Mouse (Mus musculus): Measurements from ENCODE around the gene Ypel1. TPM values are rescaled to one million over a fixed set of nuclear protein-coding genes. Genes with fewer than 3 reads are reported as not detected.

The Ypel1 gene
- polyA plus RNA-seq, 1 experiment from 2014 or later: 9.9 TPM

DNA sequence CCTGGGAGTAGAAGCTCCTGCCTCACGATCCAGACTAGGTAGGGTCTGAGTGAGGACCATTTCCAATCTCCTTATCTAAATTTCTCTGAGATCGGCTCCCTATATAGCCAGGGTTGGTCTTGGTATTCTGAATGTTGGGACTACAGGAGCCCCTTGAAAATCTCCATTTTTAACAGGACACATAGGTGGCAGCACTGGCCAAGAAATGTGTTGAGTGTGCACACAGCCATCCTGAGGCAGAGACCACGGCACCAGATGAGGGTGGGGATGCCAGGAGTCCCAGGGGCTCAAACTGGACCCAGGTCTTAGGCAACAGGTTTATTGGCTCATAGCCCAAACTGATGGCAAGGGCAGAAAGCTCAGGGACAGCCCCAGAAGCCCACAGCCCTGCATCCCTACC, 18.9 kb downstream of the Ypel1 start:
- 64% methylated on average over 3 of the region's 3 CpGs for WGBS
- no peak for ATAC-seq (replicated peaks; ENCODE audit: insufficient number of reproducible peaks, insufficient read depth, low FRiP score, low read depth)
- Histone ChIP-seq H3K4me3 (no peak overlapping the region), H3K27ac (no peak overlapping the region), H3K27me3 (no peaks in the 10 kb centered on the region), H3K9ac (no peak overlapping the region), H3K36me3 (peaks cover 78% of the 10 kb centered on the region), H3K9me3 (replicated peaks) (no peaks in the 10 kb centered on the region), H3K4me2 (no peak overlapping the region), H3K4me1 (replicated peaks) (peaks cover 9% of the 10 kb centered on the region)

DNA sequence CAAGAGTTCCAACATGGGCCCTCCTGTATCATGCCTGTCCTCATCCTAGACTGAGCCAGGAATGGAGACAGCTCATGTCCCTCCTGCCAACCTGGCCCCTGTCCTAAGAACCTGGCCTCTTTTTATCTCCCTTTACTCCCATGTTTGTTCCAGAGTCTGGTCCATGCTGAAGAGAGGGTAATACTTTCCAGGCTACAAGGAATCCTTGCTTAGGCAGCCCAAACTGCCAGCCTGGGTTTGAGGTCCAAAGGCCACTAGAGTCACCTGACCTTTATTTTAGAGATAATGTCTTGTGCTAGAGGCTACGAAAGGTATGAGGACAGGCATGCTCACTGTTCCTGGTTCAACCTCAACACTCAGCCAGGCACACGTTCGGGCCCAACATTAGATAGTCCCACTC, 27.4 kb downstream of the Ypel1 start:
- Histone ChIP-seq H3K36me3 (peaks cover 89% of the 10 kb centered on the region), H3K27ac (no peak overlapping the region), H3K4me1 (replicated peaks) (no peaks in the 10 kb centered on the region), H3K9me3 (replicated peaks) (no peaks in the 10 kb centered on the region), H3K27me3 (no peaks in the 10 kb centered on the region), H3K9ac (no peak overlapping the region), H3K4me3 (no peak overlapping the region), H3K4me2 (no peak overlapping the region)
- 91% methylated on average over 3 of the region's 3 CpGs for WGBS
- no peak for ATAC-seq (replicated peaks; ENCODE audit: insufficient number of reproducible peaks, insufficient read depth, low FRiP score, low read depth)

DNA sequence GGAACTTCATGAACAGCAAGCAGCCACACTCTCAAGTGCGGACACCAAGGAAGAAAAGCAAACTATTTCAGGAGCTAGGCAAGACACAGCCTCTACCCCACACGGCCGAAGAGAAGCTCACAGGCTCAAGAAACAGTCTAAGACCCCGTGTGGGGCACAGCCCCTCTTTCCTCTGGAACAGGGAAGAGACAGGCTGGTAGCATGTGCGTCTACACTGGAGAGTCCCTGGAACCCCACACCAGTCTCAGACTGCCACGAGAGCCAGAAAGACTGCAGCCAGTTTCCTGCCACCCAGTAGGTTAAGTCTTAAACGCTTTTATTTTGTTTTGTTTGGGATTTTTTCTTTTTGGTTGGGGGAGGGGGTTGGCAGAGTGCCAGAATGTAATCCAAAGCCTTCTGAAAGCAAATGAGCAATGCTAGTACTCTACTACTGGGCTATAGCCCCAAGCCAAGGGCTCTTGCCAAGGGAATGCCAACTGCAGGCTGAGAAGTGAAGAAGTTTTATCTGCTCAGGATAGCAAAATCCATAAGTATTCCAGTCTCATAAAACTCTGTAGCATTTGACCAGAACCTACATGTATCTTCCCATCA, 33.2 kb downstream of the Ypel1 start:
- 70% methylated on average over 7 of the region's 7 CpGs for WGBS
- Histone ChIP-seq H3K36me3 (peaks cover 79% of the 10 kb centered on the region), H3K4me2 (no peak overlapping the region), H3K9me3 (replicated peaks) (no peaks in the 10 kb centered on the region), H3K4me1 (replicated peaks) (peaks cover 11% of the 10 kb centered on the region; the same call in 1 of the 2 replicates), H3K27ac (no peak overlapping the region), H3K4me3 (no peak overlapping the region), H3K9ac (no peak overlapping the region), H3K27me3 (no peaks in the 10 kb centered on the region)
- ATAC-seq (replicated peaks; ENCODE audit: insufficient number of reproducible peaks, insufficient read depth, low FRiP score, low read depth): no peak

DNA sequence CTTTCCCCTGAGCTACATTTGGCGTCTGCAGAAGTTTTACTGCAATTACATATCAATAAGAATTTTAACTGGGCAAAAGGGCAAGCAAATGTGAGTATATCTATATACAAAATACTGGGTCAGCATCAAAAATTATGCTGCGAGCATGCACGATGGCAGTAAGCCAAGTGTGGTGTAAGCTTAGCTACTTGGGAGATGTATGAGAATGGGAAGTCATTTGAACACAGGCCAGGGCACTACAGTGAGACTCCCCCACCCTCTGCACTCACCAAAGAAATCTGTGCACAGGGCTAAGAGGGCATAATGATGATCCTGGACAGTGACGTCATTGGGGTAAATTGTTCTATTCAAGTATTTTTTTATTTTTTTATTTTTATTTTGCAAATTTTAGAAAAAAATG, 35.1 kb downstream of the Ypel1 start:
- no peaks in the 10 kb centered on the region for H3K9me3 ChIP-seq (replicated peaks)
- WGBS: 66% methylated on average over 4 of the region's 4 CpGs
- no peaks in the 10 kb centered on the region for H3K27me3 ChIP-seq
- H3K36me3 ChIP-seq: peaks cover 64% of the 10 kb centered on the region
- no peak overlapping the region for H3K27ac ChIP-seq
- no peak overlapping the region for H3K9ac ChIP-seq
- peaks cover 13% of the 10 kb centered on the region for H3K4me1 ChIP-seq (replicated peaks)
- no peak overlapping the region for H3K4me2 ChIP-seq
- H3K4me3 ChIP-seq: no peak overlapping the region
- no peak for ATAC-seq (replicated peaks; ENCODE audit: insufficient number of reproducible peaks, insufficient read depth, low FRiP score, low read depth)

DNA sequence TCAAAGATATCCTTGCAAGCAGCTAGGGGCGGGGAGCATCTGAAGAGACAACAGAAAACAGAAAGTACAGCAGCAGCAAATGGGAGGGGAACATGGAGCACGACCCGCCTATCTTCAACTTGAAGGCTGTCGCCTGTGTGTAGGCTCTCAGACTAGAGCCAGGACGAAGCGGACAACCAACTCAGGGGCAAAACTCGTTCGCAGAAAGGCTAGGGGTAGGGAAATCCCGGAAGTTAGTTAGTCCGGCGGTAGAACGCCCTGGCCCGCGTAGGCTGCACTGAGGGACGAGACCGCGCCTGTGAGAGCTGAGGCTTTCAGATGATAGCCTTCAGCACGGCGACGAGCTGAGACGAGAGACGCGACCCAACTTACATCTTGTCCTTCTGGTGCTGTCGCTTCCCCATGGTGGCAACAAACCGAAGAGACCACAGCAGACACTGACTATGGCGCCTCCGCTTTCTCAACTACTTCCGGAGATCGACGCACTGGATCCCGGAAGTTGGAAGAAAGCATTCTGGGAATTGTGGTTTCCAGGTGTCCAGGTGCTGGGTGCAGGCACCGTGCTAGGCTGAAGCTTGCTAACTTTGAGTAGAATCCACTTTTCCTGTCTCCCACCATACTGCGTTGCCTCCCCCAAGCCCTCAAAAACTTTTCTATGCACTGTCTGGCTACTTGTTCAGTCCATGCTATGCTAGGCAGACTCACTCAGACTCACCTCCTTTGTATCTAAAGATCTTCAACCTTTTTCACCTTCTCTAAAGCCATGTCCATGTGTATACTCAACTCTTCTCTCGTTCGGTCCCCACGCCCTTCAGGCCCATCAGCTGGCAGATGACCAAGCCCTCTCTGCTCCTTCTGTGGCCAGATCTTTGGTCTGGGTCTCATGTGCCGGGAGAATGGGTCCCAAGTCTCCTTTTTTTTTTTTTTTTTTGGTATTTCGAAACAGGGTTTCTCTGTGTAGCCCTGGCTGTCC, 41.6 kb downstream of the Ypel1 start, which contains the start of gene Ppil2:
TSS of gene Ppil2 (minus strand) at position 487 of the 973 bp plus-strand sequence.
- Histone ChIP-seq H3K9ac (peak within 1 kb of the TSS; percentile 70), H3K36me3 (peaks cover 22% of the 10 kb centered on the region), H3K27ac (peak within 1 kb of the TSS; percentile 74), H3K4me2 (peak within 1 kb of the TSS; percentile 65), H3K4me3 (peak within 1 kb of the TSS; percentile 74), H3K27me3 (no peaks in the 10 kb centered on the region), H3K4me1 (replicated peaks) (peaks cover 12% of the 10 kb centered on the region), H3K9me3 (replicated peaks) (no peaks in the 10 kb centered on the region)
- ATAC-seq (replicated peaks; ENCODE audit: insufficient number of reproducible peaks, insufficient read depth, low FRiP score, low read depth): peak; percentile 60; the same call in 1 of the 2 replicates
- 9% methylated on average over 38 of the region's 38 CpGs for WGBS

DNA sequence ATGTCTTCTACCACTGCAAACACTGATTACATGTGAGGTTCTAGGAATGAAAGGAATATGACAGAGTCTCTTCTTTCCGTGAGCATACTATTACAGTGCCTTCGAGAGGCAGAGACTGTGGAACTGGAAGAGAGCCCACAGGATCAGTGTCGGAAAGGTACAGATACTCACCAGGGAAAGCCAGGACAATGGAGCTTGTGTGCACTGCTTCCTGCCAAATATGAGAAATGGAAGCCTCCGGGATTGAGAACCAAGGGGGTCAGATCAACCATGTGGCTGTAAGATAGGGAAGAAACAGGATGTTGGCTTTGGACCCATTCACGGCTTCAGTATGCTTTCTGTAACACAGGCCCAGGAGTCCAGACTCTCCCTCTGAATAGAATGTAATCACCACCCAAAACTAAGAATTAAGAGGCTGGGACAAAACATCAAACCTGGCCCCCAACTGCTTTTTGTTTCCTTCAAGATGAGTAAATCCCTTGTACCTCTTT, 47.9 kb downstream of the Ypel1 start:
- peak; percentile 73 for ATAC-seq (replicated peaks; ENCODE audit: insufficient number of reproducible peaks, insufficient read depth, low FRiP score, low read depth)
- no peak overlapping the region for H3K9ac ChIP-seq
- no peak overlapping the region for H3K4me2 ChIP-seq

DNA sequence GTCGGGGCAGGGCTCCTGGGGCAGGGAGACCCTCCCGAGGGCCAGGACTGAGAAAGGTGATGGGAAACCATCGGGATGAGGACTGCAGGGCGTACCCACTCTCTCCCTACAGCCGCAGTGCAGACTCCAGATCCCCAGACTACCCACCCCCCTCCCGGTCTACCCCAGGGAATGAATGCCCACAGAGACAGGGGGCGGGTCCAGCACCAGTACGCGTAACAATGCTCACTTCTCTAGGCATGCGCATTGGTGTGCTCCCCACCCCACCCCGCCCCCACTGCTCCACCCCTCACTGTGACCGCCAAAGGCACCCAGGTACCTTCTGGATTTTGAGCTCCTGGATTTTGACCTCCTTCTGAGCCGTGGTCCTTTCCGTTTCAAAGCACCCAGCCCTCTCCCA, 52.1 kb downstream of the Ypel1 start:
- Histone ChIP-seq H3K36me3 (0 out of 2 replicates have a peak, but pooled peaks cover 5% of the 10 kb centered on the region), H3K4me1 (replicated peaks) (peaks cover 21% of the 10 kb centered on the region), H3K27me3 (no peaks in the 10 kb centered on the region), H3K9ac (no peak overlapping the region), H3K27ac (no peak overlapping the region), H3K4me2 (no peak overlapping the region), H3K9me3 (replicated peaks) (no peaks in the 10 kb centered on the region), H3K4me3 (no peak overlapping the region)
- ATAC-seq (replicated peaks; ENCODE audit: insufficient number of reproducible peaks, insufficient read depth, low FRiP score, low read depth): no peak
- WGBS: 83% methylated on average over 14 of the region's 14 CpGs

More for the DNA sequence above, 47.9 kb downstream of the Ypel1 start:
- Histone ChIP-seq H3K36me3 (0 out of 2 replicates have a peak, but pooled peaks cover 11% of the 10 kb centered on the region), H3K9me3 (replicated peaks) (no peaks in the 10 kb centered on the region), H3K4me3 (no peak overlapping the region), H3K27me3 (no peaks in the 10 kb centered on the region), H3K4me1 (replicated peaks) (no peaks in the 10 kb centered on the region), H3K27ac (peak overlapping the region; percentile 68)
- WGBS: 77% methylated on average over 5 of the region's 5 CpGs

DNA sequence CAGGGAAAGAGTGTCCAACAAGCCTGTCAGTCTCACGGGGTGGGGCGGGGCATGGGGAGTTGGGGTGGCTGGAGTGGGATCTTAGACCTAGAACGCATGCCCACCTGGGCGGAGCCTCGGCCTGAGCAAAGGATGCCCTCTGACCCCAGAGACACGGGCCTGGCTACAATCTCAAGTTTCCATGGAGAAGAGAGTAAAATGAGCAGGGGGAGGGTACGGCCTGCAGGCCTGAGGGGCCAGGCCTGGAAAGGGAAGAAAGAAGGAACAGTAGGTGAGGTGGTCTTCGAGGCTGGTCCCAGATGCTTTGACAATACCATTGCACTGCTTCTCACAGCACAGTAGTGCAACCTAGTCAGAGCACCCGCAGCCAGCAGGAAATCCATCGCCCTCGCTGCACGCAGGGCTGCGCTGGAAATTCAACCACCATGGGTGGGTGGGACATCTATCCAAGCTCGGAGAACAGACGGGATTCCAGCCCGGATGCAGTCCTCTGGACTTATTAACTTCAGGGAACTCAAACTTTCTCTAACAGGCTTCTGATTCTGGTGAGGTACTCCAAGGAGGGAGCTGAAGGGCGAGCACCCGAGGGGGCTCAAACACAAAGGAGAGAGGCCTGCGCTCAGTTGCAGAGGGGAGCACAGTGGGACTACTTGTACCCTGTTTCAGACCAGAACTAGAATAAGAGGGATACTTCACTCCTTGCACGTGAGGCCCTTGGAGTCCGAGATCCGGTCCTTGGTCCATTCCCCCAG, 54.8 kb downstream of the Ypel1 start:
- 0 out of 2 replicates have a peak, but pooled peaks cover 5% of the 10 kb centered on the region for H3K36me3 ChIP-seq
- no peak; the same call in 1 of the 2 replicates for ATAC-seq (replicated peaks; ENCODE audit: insufficient number of reproducible peaks, insufficient read depth, low FRiP score, low read depth)
- no peaks in the 10 kb centered on the region for H3K9me3 ChIP-seq (replicated peaks)
- peak overlapping the region; percentile 40; the same call in 1 of the 2 replicates for H3K27ac ChIP-seq
- H3K4me1 ChIP-seq (replicated peaks): peaks cover 21% of the 10 kb centered on the region
- H3K4me3 ChIP-seq: peak overlapping the region; percentile 61
- H3K27me3 ChIP-seq: no peaks in the 10 kb centered on the region
- WGBS: 5% methylated on average over 22 of the region's 22 CpGs
- peak overlapping the region; percentile 65 for H3K9ac ChIP-seq
- peak overlapping the region; percentile 92 for H3K4me2 ChIP-seq

DNA sequence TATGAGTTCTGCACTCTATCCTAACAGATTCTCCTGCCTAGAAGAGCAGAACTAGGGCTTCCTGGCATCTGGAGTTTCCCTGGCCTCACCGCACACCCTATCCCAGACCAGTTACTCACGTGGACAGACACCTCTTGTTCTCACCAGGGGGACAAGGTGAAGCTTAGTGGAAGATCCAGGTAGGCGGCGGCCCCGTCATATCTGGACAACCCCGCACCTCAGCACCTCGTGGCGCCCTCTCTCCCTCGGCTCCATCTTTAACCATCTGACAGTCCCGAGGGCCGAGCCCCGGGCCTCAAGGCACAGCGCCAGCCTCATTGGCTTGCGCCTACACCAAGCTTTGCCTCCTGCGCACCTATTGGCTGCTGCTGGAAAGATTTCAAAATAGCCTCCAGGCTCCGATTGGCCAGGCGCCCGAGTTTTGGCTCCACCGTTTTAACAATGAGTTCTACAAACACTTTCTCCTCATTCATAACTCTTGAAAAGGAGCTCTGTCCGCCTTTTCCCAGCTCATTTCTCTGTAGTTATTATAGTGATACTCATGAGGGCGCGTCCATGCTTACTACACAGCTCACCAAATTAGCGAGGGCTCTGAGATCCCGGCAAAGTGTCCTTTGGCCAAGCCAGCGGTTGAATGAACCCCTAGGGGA, 55.5 kb downstream of the Ypel1 start, which contains the start of gene 2610318N02Rik:
TSS of gene 2610318N02Rik (minus strand) at position 297 of the 650 bp plus-strand sequence.
- H3K9ac ChIP-seq: peak within 1 kb of the TSS; percentile 65
- 0 out of 2 replicates have a peak, but pooled peaks cover 3% of the 10 kb centered on the region for H3K36me3 ChIP-seq
- H3K4me1 ChIP-seq (replicated peaks): peaks cover 21% of the 10 kb centered on the region
- under 1% methylated on average over 25 of the region's 25 CpGs for WGBS
- peak within 1 kb of the TSS; percentile 53; the same call in 1 of the 2 replicates for H3K27ac ChIP-seq
- no peaks in the 10 kb centered on the region for H3K9me3 ChIP-seq (replicated peaks)
- peak; percentile 79 for ATAC-seq (replicated peaks; ENCODE audit: insufficient number of reproducible peaks, insufficient read depth, low FRiP score, low read depth)
- H3K27me3 ChIP-seq: no peaks in the 10 kb centered on the region
- H3K4me3 ChIP-seq: peak within 1 kb of the TSS; percentile 61
- peak within 1 kb of the TSS; percentile 92 for H3K4me2 ChIP-seq

DNA sequence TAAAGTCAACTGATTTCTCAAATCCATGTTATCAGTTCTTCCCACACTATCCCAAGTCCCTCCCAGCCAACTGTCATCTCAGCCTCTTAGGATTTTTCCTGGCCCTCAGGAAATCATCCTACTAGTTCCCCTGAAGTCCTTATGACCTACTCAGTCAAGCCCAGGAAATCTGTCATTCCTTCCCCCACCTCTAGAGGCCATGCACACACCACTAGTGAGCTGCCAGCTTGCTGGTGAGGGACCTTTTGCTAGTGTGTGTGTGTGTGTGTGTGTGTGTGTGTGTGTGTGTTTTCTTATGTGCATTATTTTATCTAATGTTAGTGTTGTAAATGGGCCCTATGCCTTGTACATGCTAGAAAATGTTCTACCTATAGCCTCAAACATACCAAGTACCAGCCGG, 57.8 kb downstream of the Ypel1 start:
- H3K4me2 ChIP-seq: no peak overlapping the region
- H3K36me3 ChIP-seq: no peaks in the 10 kb centered on the region
- no peak for ATAC-seq (replicated peaks; ENCODE audit: insufficient number of reproducible peaks, insufficient read depth, low FRiP score, low read depth)
- peaks cover 33% of the 10 kb centered on the region for H3K4me1 ChIP-seq (replicated peaks)
- no peaks in the 10 kb centered on the region for H3K9me3 ChIP-seq (replicated peaks)
- no peaks in the 10 kb centered on the region for H3K27me3 ChIP-seq
- WGBS: 100% methylated on average over 1 of the region's 1 CpGs
- no peak overlapping the region for H3K27ac ChIP-seq
- no peak overlapping the region for H3K9ac ChIP-seq
- no peak overlapping the region for H3K4me3 ChIP-seq

Data from heart, embryonic 15.5 days (tissue).